8 mouse cellular contexts compared by ENCODE assay signal in the genomic region with DNA sequence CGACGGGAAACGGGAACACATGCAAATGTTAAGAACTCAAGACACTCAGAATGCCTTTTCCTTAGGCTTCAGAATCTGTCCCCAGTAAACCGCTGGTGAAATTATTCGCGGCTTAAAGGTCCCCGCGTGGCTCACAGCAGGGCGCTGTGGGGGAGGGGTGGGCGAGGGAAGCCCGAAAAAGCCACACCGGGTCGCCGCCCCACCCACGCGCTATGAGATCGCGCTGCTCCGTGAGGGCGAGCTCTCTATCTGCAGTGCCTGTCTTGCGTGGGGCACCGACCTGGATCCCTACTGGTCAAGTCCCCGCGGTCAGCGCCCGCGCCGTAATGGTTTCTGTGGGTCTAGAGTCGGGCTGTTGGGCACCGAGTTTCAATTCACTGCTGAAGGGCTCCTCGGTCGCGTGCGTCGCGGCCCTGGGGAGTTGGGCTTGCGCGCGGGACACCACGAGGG. TPM values are rescaled to one million over a fixed set of nuclear protein-coding genes. Genes with fewer than 3 reads are reported as not detected.
DNase-seq lines count a peak whose midpoint lies in the region; ATAC-seq and TF ChIP-seq lines count a peak whose summit lies in the region.

No protein-coding gene starts in this region.

- peak overlapping the region; percentile 96 for H3K27ac ChIP-seq in embryonic facial prominence, embryonic 12.5 days
- peak overlapping the region; percentile 98 for H3K27ac ChIP-seq in hindbrain, embryonic 12.5 days
- H3K27ac ChIP-seq in left cerebral cortex, adult 2 months = peak overlapping the region; percentile 92
- H3K27ac ChIP-seq in midbrain, embryonic 10.5 days (replicated peaks) = peak overlapping the region; percentile 99
- H3K27ac ChIP-seq in stomach, embryonic 16.5 days (ENCODE audit: low read length) = peak overlapping the region; percentile 74
- no peak overlapping the region for H3K27ac ChIP-seq in thymus, adult 2 months (ENCODE audit: control insufficient read depth, insufficient read depth, low read length)

- no peak for ATAC-seq in embryonic facial prominence, embryonic 12.5 days (ENCODE audit: insufficient number of reproducible peaks, insufficient read depth, low FRiP score, low TSS enrichment)
- no peak for ATAC-seq in hindbrain, embryonic 12.5 days (ENCODE audit: low FRiP score)
- no peak for ATAC-seq in stomach, embryonic 16.5 days (ENCODE audit: insufficient read depth, low FRiP score)

- DNase-seq in layer of hippocampus, adult 11-12 months (ENCODE audit: low spot score) = peak; percentile 45
- DNase-seq in layer of hippocampus, adult 9-10 months (ENCODE audit: low spot score) = no peak
- peak; percentile 59 to 63 for DNase-seq in left cerebral cortex, adult 2 months (ENCODE audit: extremely low spot score in 1 of 2, low spot score in 2 of 2)
- peak; percentile 73 for DNase-seq in midbrain, embryonic 10.5 days (ENCODE audit: low spot score)
- no peak for DNase-seq in thymus, adult 2 months

- no peak for TF ChIP-seq CTCF in left cerebral cortex, adult 2 months (IDR thresholded peaks at IDR 0.05)
- TF ChIP-seq CTCF in thymus, adult 2 months (IDR thresholded peaks at IDR 0.05; ENCODE audit: borderline replicate concordance, control insufficient read depth, extremely low read depth, insufficient read depth, low read length, poor library complexity) = no peak

- TF ChIP-seq POLR2A in thymus, adult 2 months (IDR thresholded peaks at IDR 0.05; ENCODE audit: control insufficient read depth, extremely low read depth, insufficient read depth, low read length, poor library complexity) = no peak

- H3K4me2 ChIP-seq in embryonic facial prominence, embryonic 12.5 days (replicated peaks) = peak overlapping the region; percentile 62
- H3K4me2 ChIP-seq in hindbrain, embryonic 12.5 days (replicated peaks) = peak overlapping the region; percentile 73
- H3K4me2 ChIP-seq in stomach, embryonic 16.5 days (ENCODE audit: low read depth, low read length) = peak overlapping the region; percentile 94

- H3K27me3 ChIP-seq in embryonic facial prominence, embryonic 12.5 days = no peaks in the 10 kb centered on the region
- H3K27me3 ChIP-seq in hindbrain, embryonic 12.5 days = no peaks in the 10 kb centered on the region
- no peaks in the 10 kb centered on the region for H3K27me3 ChIP-seq in midbrain, embryonic 10.5 days (ENCODE audit: low read depth, poor library complexity, severe bottlenecking)
- H3K27me3 ChIP-seq in stomach, embryonic 16.5 days (ENCODE audit: control insufficient read depth, insufficient read depth, low read length) = no peaks in the 10 kb centered on the region
- 0 out of 2 replicates have a peak, but pooled peaks cover 2% of the 10 kb centered on the region for H3K27me3 ChIP-seq in thymus, adult 2 months (ENCODE audit: control insufficient read depth, insufficient read depth, low read length)

- peak overlapping the region; percentile 99 for H3K9ac ChIP-seq in embryonic facial prominence, embryonic 12.5 days
- peak overlapping the region; percentile 100 for H3K9ac ChIP-seq in hindbrain, embryonic 12.5 days
- peak overlapping the region; percentile 83 for H3K9ac ChIP-seq in stomach, embryonic 16.5 days (ENCODE audit: low read length)

- WGBS in embryonic facial prominence, embryonic 12.5 days = under 1% methylated on average over 40 of the region's 40 CpGs
- under 1% methylated on average over 39 of the region's 40 CpGs for WGBS in hindbrain, embryonic 12.5 days
- WGBS in midbrain, embryonic 10.5 days = under 1% methylated on average over 40 of the region's 40 CpGs
- under 1% methylated on average over 40 of the region's 40 CpGs for WGBS in stomach, embryonic 16.5 days
- WGBS in thymus, adult 2 months = 2% methylated on average over 40 of the region's 40 CpGs

- peak overlapping the region; percentile 83 for H3K4me3 ChIP-seq in embryonic facial prominence, embryonic 12.5 days
- peak overlapping the region; percentile 87 for H3K4me3 ChIP-seq in hindbrain, embryonic 12.5 days
- H3K4me3 ChIP-seq in left cerebral cortex, adult 2 months = peak overlapping the region; percentile 51
- H3K4me3 ChIP-seq in midbrain, embryonic 10.5 days = peak overlapping the region; percentile 99
- H3K4me3 ChIP-seq in stomach, embryonic 16.5 days (replicated peaks; ENCODE audit: low read length) = peak overlapping the region; percentile 75
- no peak overlapping the region for H3K4me3 ChIP-seq in thymus, adult 2 months (ENCODE audit: control insufficient read depth, insufficient read depth, low read length)

- H3K36me3 ChIP-seq in embryonic facial prominence, embryonic 12.5 days = peaks cover 16% of the 10 kb centered on the region
- peaks cover 8% of the 10 kb centered on the region; the same call in 1 of the 2 replicates for H3K36me3 ChIP-seq in hindbrain, embryonic 12.5 days
- peaks cover 64% of the 10 kb centered on the region for H3K36me3 ChIP-seq in midbrain, embryonic 10.5 days
- no peaks in the 10 kb centered on the region for H3K36me3 ChIP-seq in stomach, embryonic 16.5 days (ENCODE audit: control insufficient read depth, insufficient read depth, low read length)
- H3K36me3 ChIP-seq in thymus, adult 2 months (ENCODE audit: control insufficient read depth, insufficient read depth, low read length) = no peaks in the 10 kb centered on the region

- intact Hi-C loops in left cerebral cortex, adult 2 months (cut with DNase I) = loop anchor here (2.0 to 10.0 kb wide), 3 partner anchors 276 to 864 kb away; no protein-coding TSS in a partner anchor

- no peaks in the 10 kb centered on the region for H3K9me3 ChIP-seq in embryonic facial prominence, embryonic 12.5 days
- no peaks in the 10 kb centered on the region for H3K9me3 ChIP-seq in hindbrain, embryonic 12.5 days (replicated peaks)
- no peaks in the 10 kb centered on the region for H3K9me3 ChIP-seq in midbrain, embryonic 10.5 days (replicated peaks)
- H3K9me3 ChIP-seq in stomach, embryonic 16.5 days (replicated peaks; ENCODE audit: control insufficient read depth, low read length) = no peaks in the 10 kb centered on the region

- peaks cover 6% of the 10 kb centered on the region; the same call in 1 of the 2 replicates for H3K4me1 ChIP-seq in embryonic facial prominence, embryonic 12.5 days
- peaks cover 13% of the 10 kb centered on the region; the same call in 1 of the 2 replicates for H3K4me1 ChIP-seq in hindbrain, embryonic 12.5 days
- H3K4me1 ChIP-seq in midbrain, embryonic 10.5 days = peaks cover 25% of the 10 kb centered on the region
- H3K4me1 ChIP-seq in stomach, embryonic 16.5 days (ENCODE audit: control insufficient read depth, insufficient read depth, low read length) = no peaks in the 10 kb centered on the region
- no peaks in the 10 kb centered on the region for H3K4me1 ChIP-seq in thymus, adult 2 months (replicated peaks; ENCODE audit: control insufficient read depth, insufficient read depth, low read length)

RNA-seq across cellular contexts. Expression of gene Sox11, which starts 3.6 kb away (rescaled TPM):
- 246 and 250 TPM in 2 replicates for polyA plus RNA-seq in embryonic facial prominence, embryonic 12.5 days (2016; fragmentation: Nextera tagmentation; extraction: Ambion mirVana)
- polyA plus RNA-seq in hindbrain, embryonic 12.5 days (2016; fragmentation: Nextera tagmentation; extraction: Ambion mirVana) = 578 and 604 TPM in 2 replicates
- 10 to 100 TPM; 14.4 to 19.6 TPM for total RNA-seq in left cerebral cortex, adult 2 months (2021)
- 260 and 367 TPM in 2 replicates for polyA plus RNA-seq in midbrain, embryonic 10.5 days (2016; fragmentation: Nextera tagmentation; extraction: Ambion mirVana)
- 22.2 and 24.3 TPM in 2 replicates for polyA plus RNA-seq in stomach, embryonic 16.5 days (2015; fragmentation: Nextera tagmentation; extraction: Ambion mirVana)
- polyA plus RNA-seq in thymus, adult 2 months (2012; rRNA removed) = 0.05 and 0.07 TPM in 2 replicates

Comparison
In these comparisons a context has a peak if more than half of its experiments do, and no peak if none do; other contexts are left out.
1. DNase-seq: peak in layer of hippocampus, adult 11-12 months (single experiment), left cerebral cortex, adult 2 months (2 of 2) and midbrain, embryonic 10.5 days (single experiment); none in layer of hippocampus, adult 9-10 months (single experiment) and thymus, adult 2 months (single experiment).
2. RNA of gene Sox11, which starts 3.6 kb away (polyA plus RNA-seq): 578 to 604 TPM in hindbrain, embryonic 12.5 days, 260 to 367 TPM in midbrain, embryonic 10.5 days, 246 to 250 TPM in embryonic facial prominence, embryonic 12.5 days and 22.2 to 24.3 TPM in stomach, embryonic 16.5 days; 0.05 to 0.07 TPM in thymus, adult 2 months; every median in the first group is over 10 times any median in the second.
3. Peak in every context shown above with its lines, with median percentiles within 50 percentile points of each other: H3K4me2 ChIP-seq and H3K9ac ChIP-seq.